Mouse (Mus musculus): ENCODE results near the gene Cmpk1. TPM values are rescaled to one million over a fixed set of nuclear protein-coding genes. Genes with fewer than 3 reads are reported as not detected.

Cmpk1 gene
- polyA plus RNA-seq (2012; rRNA removed) = 26.1 and 26.3 TPM in 2 replicates

DNA sequence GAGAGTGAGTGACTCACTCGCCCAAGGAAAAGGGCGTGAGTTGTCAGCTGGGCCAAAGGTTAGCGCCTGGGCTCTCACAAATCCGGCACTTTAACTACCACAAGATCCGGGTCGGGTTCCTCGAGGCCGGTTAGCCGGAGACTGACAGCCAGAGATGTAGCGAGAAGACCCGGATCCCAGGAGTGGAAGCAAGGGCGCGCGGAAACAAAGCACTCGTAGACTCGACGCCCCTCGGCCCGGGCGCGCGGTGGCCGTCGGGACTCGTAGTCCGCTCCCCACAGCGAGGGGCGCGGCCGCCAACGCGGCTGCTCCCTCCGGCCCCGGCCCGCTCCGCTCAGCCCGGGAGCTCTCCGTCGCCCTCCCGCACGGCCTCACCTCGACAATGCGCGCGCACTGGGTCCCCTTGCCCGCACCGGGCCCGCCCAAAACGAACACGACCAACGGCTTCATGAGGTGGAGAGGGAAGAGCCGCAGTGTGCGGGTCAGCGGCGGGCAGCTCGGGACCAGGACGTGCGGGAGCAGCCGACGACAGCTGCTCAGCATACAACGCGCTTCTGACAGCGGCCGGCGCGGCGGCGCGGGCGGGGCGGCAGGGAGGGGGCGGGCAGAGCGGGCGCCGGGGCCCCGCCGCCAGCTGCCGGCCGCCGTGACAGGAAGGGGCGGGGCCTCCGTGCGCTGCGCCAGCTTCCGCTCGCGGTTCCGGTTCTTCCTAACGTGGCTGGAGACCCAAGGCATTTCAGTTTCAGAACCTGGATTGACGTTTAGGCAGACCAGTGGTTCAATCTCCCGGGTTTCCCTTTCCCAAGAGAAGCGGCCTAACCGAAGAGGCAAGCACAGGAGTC is at the start of gene Cmpk1:
TSS of gene Cmpk1 (minus strand) at position 651 of the 842 bp plus-strand sequence.
- under 1% methylated on average over 88 of the region's 93 CpGs for WGBS
- peak within 1 kb of the TSS; percentile 95 for H3K4me3 ChIP-seq (ENCODE audit: insufficient read depth, low read depth, low read length)
- TF ChIP-seq POLR2A (IDR thresholded peaks at IDR 0.05; ENCODE audit: low read depth, low read length) (peak; percentile 54), CTCF (conservative IDR thresholded peaks at IDR 0.05; ENCODE audit: insufficient read depth, insufficient read length, low read depth, low read length) (no peak)
- H3K36me3 ChIP-seq (ENCODE audit: control insufficient read depth, insufficient read depth, low read length) = no peaks in the 10 kb centered on the region
- no peaks in the 10 kb centered on the region for H3K27me3 ChIP-seq (replicated peaks; ENCODE audit: control insufficient read depth, insufficient read depth, low read length)
- peak within 1 kb of the TSS; percentile 100 for H3K27ac ChIP-seq (ENCODE audit: insufficient read depth, low read depth, low read length)
- H3K4me1 ChIP-seq (ENCODE audit: control insufficient read depth, insufficient read depth, low read length) = peaks cover 12% of the 10 kb centered on the region; the same call in 1 of the 2 replicates
- peak; percentile 92 for DNase-seq

DNA sequence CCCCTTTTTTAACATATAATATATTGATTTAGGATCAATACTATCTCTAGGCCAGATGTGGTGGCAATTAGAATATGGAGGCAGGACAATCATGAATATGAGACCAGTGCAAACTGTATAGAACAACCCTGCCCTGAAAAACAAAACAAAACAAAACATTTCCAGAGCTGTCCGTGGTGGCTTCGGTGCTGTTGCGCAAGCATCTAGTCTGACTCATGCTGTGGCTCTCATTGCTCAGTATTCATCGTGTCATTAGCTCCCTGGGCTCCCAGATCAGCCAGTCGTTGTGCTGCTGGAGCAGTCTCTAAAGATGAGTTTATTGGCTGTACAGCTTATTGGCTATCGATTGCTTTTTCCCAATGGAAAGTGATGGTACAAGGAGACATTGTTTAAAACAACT is 48.0 kb upstream of the Cmpk1 start:
- no peaks in the 10 kb centered on the region for H3K36me3 ChIP-seq (ENCODE audit: control insufficient read depth, insufficient read depth, low read length)
- no peak for DNase-seq
- no peaks in the 10 kb centered on the region for H3K27me3 ChIP-seq (replicated peaks; ENCODE audit: control insufficient read depth, insufficient read depth, low read length)
- H3K4me1 ChIP-seq (ENCODE audit: control insufficient read depth, insufficient read depth, low read length) = no peaks in the 10 kb centered on the region
- WGBS = 79% methylated on average over 6 of the region's 6 CpGs
- H3K27ac ChIP-seq (ENCODE audit: insufficient read depth, low read depth, low read length) = no peak overlapping the region
- TF ChIP-seq CTCF (conservative IDR thresholded peaks at IDR 0.05; ENCODE audit: insufficient read depth, insufficient read length, low read depth, low read length) (no peak), POLR2A (IDR thresholded peaks at IDR 0.05; ENCODE audit: low read depth, low read length) (no peak)
- no peak overlapping the region for H3K4me3 ChIP-seq (ENCODE audit: insufficient read depth, low read depth, low read length)

DNA sequence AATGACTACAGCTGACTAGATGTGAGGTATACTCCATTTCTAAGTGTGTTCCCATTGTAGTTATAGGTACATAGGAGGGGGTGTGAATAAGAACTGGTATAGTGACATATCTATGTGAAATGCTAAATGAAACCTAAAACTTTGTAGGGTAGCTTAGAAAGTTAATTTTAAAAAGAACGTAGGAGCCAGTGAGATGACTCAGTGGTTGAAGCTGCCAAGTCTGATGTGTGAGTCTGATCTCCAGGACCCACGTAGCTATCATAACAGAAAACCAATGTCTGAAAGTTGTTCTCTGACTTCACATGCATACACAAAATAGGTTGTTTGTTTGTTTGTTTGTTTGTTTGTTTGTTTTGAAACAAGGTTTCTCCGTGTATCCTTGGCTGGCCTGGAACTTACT is 33.0 kb upstream of the Cmpk1 start:
- TF ChIP-seq POLR2A (IDR thresholded peaks at IDR 0.05; ENCODE audit: low read depth, low read length) (no peak), CTCF (conservative IDR thresholded peaks at IDR 0.05; ENCODE audit: insufficient read depth, insufficient read length, low read depth, low read length) (no peak)
- Histone ChIP-seq H3K27ac (ENCODE audit: insufficient read depth, low read depth, low read length) (no peak overlapping the region), H3K4me3 (ENCODE audit: insufficient read depth, low read depth, low read length) (no peak overlapping the region), H3K4me1 (ENCODE audit: control insufficient read depth, insufficient read depth, low read length) (no peaks in the 10 kb centered on the region), H3K27me3 (replicated peaks; ENCODE audit: control insufficient read depth, insufficient read depth, low read length) (no peaks in the 10 kb centered on the region), H3K36me3 (ENCODE audit: control insufficient read depth, insufficient read depth, low read length) (no peaks in the 10 kb centered on the region)
- 96% methylated on average over 3 of the region's 3 CpGs for WGBS
- DNase-seq = no peak

DNA sequence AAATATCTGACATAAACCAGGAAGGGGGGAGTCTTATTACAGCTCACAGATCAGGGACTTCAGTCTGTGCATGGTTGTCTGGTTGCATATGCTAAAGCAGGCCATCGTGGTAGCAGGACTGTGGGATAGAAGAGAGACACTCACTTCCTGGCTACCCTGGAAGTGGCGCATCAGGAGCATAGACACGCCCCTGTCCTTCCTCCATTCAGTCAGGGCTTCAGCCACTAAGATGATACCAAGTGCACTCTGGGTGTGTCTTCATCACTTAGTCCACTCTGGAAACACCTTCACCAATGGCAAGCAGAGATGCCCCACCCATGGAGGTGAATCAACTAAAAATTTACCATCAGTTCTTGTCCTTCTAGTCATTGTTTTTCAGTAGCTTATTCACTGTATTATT is 27.2 kb upstream of the Cmpk1 start:
- WGBS = 96% methylated on average over 3 of the region's 3 CpGs
- H3K36me3 ChIP-seq (ENCODE audit: control insufficient read depth, insufficient read depth, low read length) = no peaks in the 10 kb centered on the region

DNA sequence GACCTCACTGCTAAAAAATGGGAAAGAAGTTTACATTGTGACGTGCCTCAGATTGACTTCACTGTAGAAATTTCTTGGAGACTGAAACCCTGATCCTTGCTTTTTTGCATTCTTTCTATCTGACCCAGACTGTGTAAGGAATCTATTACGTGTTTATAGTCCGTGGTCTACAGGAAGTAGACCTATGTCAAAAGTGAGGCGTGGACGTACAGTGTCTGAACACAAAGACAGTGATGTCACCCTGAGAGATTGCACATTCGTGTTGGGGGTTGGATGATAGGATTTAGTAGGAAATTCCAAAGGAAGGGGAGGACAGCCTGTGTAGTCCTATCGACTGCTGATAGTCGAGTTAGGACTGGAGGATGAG is 13.4 kb upstream of the Cmpk1 start:
- no peak for DNase-seq
- H3K36me3 ChIP-seq (ENCODE audit: control insufficient read depth, insufficient read depth, low read length) = no peaks in the 10 kb centered on the region

More for the DNA sequence above, 27.2 kb upstream of the Cmpk1 start:
- Histone ChIP-seq H3K27ac (ENCODE audit: insufficient read depth, low read depth, low read length) (no peak overlapping the region), H3K4me3 (ENCODE audit: insufficient read depth, low read depth, low read length) (no peak overlapping the region), H3K4me1 (ENCODE audit: control insufficient read depth, insufficient read depth, low read length) (no peaks in the 10 kb centered on the region), H3K27me3 (replicated peaks; ENCODE audit: control insufficient read depth, insufficient read depth, low read length) (no peaks in the 10 kb centered on the region)
- no peak for DNase-seq
- no peak for TF ChIP-seq POLR2A (IDR thresholded peaks at IDR 0.05; ENCODE audit: low read depth, low read length)
- no peak for TF ChIP-seq CTCF (conservative IDR thresholded peaks at IDR 0.05; ENCODE audit: insufficient read depth, insufficient read length, low read depth, low read length)

DNA sequence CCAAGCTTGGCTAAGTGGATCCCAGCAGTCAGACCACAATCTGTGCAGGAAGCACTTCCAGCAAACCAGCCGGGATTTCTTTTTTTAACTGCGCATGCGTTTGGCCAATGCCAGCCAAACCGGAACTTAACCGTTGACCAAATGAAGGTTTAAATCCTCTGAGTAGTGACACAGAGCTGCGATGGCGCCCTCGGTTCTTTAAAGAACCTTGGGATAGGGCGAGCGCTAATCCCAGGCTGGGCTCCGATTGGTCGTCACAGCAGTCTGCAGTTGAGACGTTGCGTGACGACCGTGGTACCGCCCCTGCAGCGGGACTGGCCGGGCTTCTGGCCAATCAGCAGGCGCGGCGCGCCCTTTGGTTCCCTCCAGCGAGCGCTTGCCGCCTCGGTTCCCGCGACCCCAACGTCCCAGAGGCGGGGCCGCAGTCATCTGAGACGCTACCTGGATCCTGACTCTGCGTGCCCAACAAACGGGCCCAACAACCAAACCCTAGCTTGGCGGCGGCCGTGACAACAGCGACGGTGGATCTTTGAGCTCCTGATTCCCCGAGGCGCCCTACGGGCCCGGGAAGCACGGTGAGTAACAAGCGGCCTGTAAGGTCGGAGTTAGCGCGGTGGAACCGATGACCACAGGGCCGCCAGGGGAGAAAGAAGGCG is 12.9 kb upstream of the Cmpk1 start, which contains the start of gene Stil:
TSS of gene Stil (plus strand) at position 387 of the 656 bp plus-strand sequence.
- Histone ChIP-seq H3K36me3 (ENCODE audit: control insufficient read depth, insufficient read depth, low read length) (no peaks in the 10 kb centered on the region), H3K4me1 (ENCODE audit: control insufficient read depth, insufficient read depth, low read length) (no peaks in the 10 kb centered on the region), H3K4me3 (ENCODE audit: insufficient read depth, low read depth, low read length) (peak within 1 kb of the TSS; percentile 67), H3K27ac (ENCODE audit: insufficient read depth, low read depth, low read length) (peak within 1 kb of the TSS; percentile 72), H3K27me3 (replicated peaks; ENCODE audit: control insufficient read depth, insufficient read depth, low read length) (no peaks in the 10 kb centered on the region)
- peak; percentile 98 for DNase-seq
- 1% methylated on average over 52 of the region's 52 CpGs for WGBS
- TF ChIP-seq POLR2A (IDR thresholded peaks at IDR 0.05; ENCODE audit: low read depth, low read length) = peak; percentile 9
- TF ChIP-seq CTCF (conservative IDR thresholded peaks at IDR 0.05; ENCODE audit: insufficient read depth, insufficient read length, low read depth, low read length) = no peak

More for the DNA sequence above, 13.4 kb upstream of the Cmpk1 start:
- H3K4me3 ChIP-seq (ENCODE audit: insufficient read depth, low read depth, low read length) = peak overlapping the region; percentile 67
- 2% methylated on average over 8 of the region's 8 CpGs for WGBS
- no peaks in the 10 kb centered on the region for H3K27me3 ChIP-seq (replicated peaks; ENCODE audit: control insufficient read depth, insufficient read depth, low read length)
- H3K27ac ChIP-seq (ENCODE audit: insufficient read depth, low read depth, low read length) = no peak overlapping the region
- TF ChIP-seq POLR2A (IDR thresholded peaks at IDR 0.05; ENCODE audit: low read depth, low read length) = no peak
- no peak for TF ChIP-seq CTCF (conservative IDR thresholded peaks at IDR 0.05; ENCODE audit: insufficient read depth, insufficient read length, low read depth, low read length)
- H3K4me1 ChIP-seq (ENCODE audit: control insufficient read depth, insufficient read depth, low read length) = no peaks in the 10 kb centered on the region

DNA sequence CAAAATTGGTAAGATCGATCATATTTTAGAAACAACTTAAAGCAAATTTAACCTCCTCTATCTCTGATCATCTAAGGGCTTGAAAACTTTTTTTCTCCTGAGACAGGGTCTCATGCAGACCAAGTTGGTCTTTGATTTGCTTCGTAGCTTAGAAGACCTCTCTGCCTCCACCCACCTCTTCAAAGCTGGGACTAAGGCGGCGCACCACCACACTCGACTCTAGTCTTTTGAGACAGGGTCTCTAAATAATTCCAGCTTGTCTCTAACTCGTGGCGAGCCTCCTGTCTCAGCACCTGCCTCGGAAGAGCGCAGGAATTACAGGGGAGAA is 12.4 kb upstream of the Cmpk1 start:
- 9% methylated on average over 9 of the region's 9 CpGs for WGBS
- H3K36me3 ChIP-seq (ENCODE audit: control insufficient read depth, insufficient read depth, low read length) = no peaks in the 10 kb centered on the region
- TF ChIP-seq POLR2A (IDR thresholded peaks at IDR 0.05; ENCODE audit: low read depth, low read length) (no peak), CTCF (conservative IDR thresholded peaks at IDR 0.05; ENCODE audit: insufficient read depth, insufficient read length, low read depth, low read length) (no peak)
- peak overlapping the region; percentile 72 for H3K27ac ChIP-seq (ENCODE audit: insufficient read depth, low read depth, low read length)
- peak overlapping the region; percentile 64 for H3K4me3 ChIP-seq (ENCODE audit: insufficient read depth, low read depth, low read length)
- no peaks in the 10 kb centered on the region for H3K27me3 ChIP-seq (replicated peaks; ENCODE audit: control insufficient read depth, insufficient read depth, low read length)
- no peaks in the 10 kb centered on the region for H3K4me1 ChIP-seq (ENCODE audit: control insufficient read depth, insufficient read depth, low read length)
- no peak for DNase-seq

Data from kidney, adult 2 months (tissue).